Mouse (Mus musculus) kidney, adult 2 months (tissue): ENCODE measurements at regions not wholly inside any gene's neighbourhood (a gene's known extent, or its start where the extent isn't known, plus 50 kb on each side); places are given as distances from the start of the nearest gene placed in this dataset.

Experiments
- CTCF ChIP-seq: fragments of 200-500 bp; conservative IDR thresholded peaks from 2 replicates; pipeline ENCODE4 v1.5.1; 2011; ENCODE audit warnings: low read depth, mild to moderate bottlenecking, control low read depth, low read length, moderate library complexity, mixed read lengths; ENCODE audit not compliant: insufficient read depth, insufficient read length
- POLR2A ChIP-seq: fragments of 200-500 bp; IDR thresholded peaks from one replicate; pipeline ENCODE4 v1.6.1; 2011; ENCODE audit warnings: low read depth, low read length, control low read depth

- no peak for TF ChIP-seq POLR2A
- TF ChIP-seq CTCF: no peak
Measured at GRCm38 (mm10) chr12:94015946-94016345, 1676.1 kb upstream of the Flrt2 start.
